Mouse (Mus musculus) heart, adult 9 months (tissue): Measurements from ENCODE around the gene Gm10577.

Experiments used
- DNase-seq, 2 experiments: peaks; one replicate each; pipeline ENCODE4 v3.0.0; 2022; ENCODE audit warnings: low spot score in 2 of 2

The Gm10577 gene

DNA sequence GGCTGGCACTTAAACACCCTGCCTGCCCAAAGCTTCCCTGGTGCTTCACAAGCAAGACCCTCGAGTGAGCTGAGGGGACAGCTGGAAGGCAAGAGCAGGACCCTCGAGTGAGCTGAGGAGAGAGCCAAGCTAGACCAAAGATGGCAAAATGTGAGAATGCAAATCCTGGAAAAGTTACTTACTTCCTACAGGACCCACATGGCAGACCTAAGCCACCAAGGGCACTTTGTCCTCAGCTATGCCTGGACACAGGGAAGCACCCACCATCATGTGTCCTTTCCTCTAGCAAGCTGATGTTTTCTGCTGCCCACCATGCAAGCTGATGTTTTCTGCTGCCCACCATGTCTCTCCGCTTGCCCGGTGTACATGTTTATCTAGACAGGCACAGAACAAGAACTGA, at the start of gene Gm10577:
Gene Gm10577, minus strand, starts transcription at position 101 of the 400 bp plus-strand sequence.
- no peak for DNase-seq

DNA sequence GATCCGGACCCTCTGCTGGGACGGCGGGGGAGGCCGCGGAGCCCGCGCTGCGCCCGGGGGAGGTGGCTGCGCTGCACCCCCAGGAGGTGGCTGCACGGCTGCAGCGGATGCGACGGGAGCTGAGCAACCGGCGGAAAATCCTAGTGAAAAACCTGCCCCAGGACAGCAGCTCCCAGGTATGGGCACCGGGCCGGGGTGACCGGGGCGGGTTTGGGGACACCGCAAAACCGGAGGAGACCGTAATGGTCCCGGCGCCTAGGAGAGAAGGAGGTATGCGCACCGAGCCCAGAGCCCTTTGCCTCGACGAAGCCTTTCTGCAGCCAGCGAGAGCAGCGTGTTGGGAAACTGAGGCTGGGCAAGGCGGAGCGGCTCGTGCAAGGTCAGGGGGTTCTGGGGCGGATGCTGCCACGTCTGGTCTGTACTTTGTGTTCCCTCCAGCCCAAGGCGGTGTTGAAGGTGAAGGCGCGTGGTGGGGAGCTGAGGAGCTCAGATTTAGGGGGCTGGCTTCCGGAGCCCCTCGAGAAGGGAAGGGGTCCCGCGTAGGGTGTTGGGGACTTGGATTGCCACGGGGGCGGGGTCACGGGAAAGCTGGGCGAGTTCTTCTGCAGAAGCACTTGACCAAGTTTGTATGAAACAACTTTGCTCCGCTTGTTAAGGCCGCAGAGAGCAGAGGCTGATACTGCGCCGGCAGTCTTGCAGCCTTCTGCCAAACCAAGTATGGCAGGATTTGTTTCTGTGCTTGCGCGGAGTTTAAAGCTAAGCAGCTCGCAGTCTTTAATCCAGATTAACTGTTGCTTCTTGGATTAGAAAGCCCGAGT, 48.9 kb upstream of the Gm10577 start:
- DNase-seq: peak; percentile 5 to 13

DNA sequence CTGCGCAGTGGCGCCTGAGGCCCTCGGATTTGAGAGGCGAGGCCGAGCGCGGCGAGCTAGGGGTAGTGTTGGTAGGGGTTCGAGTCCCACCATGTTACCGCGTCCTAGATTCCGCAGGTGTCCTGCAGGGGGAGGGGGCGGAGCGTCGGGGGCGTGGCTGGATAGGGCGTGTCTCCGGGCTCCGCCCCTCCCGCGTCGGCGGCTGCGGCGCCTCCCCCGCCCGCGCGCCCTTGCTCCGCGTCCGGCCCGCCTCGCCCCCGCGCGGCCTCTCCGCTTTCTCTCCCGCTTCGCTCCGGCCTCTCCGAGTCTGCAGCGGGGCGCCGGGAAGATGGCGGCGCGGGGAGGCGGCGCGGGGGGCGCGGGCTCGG, 48.3 kb upstream of the Gm10577 start, which contains the start of gene Raver2:
Gene Raver2, plus strand, starts transcription at position 198 of the 368 bp plus-strand sequence.
- DNase-seq: peak in 1 of 2 experiments; percentile 11

DNA sequence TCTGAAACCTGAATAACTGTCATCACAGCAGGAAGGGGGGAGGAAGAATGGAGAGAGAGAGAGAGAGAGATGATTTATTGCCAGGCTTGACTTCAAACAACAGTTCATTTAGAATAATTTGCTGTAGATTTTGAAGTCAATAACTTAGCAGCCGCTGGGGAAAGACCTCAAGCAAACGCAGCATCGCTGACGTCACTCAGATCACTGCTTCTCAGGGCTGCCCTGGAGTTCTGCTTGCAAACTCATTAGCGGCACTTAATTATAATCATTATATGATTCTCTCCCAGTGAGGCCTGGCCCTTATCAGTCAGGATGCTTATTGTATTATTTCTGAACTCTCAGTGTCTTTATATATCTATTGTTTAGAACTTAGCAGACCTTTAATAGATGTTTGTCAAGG, 45.9 kb upstream of the Gm10577 start:
- no peak for DNase-seq

DNA sequence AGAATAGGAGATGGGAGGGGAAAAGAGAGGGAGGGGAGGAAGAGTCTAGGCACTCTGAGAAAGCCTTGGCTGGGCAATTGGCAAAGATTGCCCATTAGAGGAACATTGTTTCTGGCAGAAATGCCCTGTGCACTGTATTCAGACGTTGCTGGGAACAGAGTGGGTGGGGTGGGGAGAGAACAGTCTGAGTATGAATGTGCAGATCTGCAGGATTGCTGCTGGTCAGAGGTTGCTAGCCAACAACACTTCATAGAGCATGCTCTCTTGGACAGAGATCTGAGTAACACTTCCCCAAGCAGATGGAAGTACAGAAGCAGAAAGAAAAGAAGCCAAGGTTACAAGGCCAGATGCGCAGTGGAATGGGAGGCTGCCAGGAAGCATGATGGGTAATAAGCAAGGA, 41.6 kb upstream of the Gm10577 start:
- DNase-seq: peak in 1 of 2 experiments; percentile 8

DNA sequence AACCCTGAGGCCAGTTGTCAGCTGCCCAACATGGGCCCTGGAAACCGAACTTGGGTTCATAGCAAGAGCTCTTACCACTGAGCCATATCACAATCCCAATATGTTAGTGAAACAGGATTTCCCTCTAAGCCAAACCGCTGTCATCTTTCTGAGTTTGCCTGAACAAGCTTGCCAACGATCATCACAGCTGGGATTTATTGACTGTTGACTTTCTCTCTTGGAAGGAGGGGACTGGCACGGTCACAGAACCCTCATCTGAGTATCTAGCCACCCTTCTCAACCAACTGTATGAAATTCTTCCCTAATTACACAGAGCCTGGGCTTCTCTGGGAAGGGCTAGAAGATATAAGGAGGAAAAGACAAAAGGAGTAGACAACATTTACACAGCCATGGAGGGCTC, 26.1 kb upstream of the Gm10577 start:
- peak in 1 of 2 experiments; percentile 4 for DNase-seq

DNA sequence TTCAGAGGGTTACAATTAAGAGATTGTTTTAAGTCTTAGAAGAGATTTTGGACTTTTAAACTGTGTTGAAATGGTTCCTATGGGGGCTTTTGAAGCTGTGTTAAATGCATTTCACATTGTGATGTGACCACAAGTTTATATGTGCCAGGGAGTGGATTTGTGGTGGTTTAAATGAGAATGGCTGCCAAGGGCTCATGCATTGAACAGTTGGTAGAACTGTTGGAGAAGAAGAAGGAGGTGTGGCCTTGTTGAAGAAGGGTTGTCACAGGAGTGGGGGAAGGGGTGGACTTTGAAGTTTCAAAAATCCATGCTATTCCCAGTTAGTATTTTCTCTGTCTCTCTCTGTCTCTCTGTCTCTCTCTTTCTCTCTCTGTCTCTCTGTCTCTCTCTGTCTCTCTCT, 23.7 kb upstream of the Gm10577 start:
- no peak for DNase-seq

DNA sequence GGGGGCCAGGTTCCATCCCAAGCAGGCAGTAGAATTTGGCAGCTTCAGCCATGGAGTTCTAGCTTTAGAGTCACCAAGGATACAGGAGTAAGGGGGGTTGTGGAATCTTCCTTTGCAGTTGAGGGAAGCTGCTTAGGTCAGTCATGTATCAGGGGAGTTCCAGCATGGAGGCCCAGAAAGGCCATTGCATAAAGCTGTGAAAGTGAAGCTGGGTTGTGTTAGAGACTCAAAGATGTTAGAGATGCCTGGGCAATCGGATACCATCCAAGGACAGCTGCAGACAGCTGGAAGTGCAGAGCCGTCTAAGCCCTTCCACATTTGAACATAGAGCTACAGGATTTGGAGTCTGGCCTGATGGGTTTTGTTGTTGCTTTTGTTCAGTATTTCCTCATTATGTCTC, 23.2 kb upstream of the Gm10577 start:
- DNase-seq: peak; percentile 49 to 53

DNA sequence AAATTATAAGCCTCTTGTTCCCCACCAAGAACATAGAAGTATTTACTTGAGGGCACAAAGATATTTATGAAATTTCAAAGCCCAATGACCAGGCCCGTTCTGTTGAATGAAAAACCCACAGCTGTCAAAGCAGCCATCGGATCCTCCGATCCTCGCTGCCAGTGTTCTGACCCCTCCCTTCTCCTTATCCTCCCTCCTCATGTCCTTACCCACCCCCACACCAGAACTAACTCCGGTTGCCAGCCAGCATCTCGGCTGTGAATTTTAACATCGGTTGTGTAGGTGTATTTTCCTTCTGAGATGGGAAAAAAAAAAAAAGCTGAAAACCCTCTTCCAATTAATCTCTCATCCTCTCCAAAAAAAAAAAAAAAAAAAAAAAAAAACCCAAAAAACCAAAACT, 16.7 kb upstream of the Gm10577 start:
- DNase-seq: no peak

DNA sequence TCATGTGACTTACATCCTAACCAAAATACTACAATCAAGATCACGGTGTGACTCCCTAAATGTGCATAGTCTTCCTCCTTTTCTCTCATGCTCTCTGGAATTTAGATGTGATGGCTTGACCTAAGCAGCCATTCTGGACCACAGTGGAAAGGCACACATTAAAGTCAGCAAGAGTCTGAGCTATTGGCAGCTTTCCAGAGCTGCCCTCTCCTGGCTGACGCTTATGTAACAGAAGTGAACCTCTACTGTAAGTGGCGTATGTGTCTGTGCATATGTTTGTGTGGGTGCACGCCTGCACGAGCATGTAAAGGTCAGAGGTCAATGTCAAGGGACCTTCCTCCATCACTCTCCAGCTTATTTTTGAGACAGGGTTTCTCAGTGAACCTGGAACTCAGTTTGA, 14.6 kb upstream of the Gm10577 start:
- DNase-seq: no peak

DNA sequence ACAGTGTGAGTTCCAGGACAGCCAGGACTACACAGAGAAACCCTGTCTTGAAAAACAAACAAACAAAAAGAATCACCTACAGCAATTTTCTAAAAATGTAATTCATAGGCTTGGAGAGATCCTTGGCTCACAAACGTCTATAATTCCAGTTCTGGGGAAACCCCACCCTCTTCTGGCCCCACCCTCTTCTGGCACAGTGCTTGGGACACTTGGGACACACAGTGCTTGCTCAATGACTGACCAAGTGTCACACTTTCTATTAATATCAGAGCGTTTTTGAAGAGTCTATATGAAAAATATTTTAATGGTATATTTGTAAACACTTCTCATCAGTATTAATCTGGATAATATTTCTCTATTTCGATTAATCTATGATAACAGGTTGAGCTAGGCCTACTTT, 12.6 kb upstream of the Gm10577 start:
- no peak for DNase-seq

DNA sequence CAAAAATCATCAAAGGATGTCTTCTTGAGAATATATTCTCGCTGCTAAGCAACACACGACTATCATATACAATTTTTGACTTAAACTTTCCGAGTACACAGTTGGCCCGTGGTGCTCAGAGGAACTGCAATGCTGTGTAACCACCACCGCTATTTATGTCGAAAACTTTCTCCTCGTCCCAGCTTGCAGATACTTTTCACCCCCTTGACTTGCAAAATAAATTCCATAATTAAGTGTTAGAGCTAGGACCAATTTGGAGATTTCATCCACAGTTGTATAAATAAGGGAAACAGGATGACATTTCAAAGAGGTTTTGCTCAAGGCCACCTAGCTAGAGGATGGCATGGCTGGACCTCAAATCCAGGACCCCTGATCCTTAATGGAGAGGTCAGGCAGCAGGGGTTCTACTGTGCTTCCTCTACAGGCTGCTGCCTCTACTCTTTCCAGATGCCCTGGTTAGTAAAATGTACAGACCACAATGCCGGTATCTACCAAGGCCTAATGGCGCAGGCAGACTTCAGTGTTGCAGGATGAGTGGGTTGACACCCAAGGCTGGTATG, 7.4 kb upstream of the Gm10577 start:
- DNase-seq: no peak

DNA sequence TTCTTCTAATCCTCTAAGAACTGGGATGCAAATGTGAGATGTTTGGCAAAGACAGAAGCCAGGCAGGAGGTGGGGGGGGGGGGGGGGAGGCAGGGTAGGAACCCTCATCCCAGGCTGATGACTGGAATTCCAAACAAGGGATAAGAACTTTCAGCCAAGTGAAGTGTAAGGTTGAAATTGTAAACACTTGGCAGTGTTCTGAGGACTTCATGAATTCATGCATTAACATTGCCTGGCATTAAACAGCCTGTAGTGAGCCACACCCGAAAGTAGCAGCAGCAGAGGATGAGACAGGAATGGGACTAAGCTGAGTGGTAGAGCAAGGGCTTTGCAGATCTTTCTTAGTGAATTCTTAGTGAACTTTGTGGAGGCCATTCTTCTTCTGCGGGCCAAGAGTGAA, 6.5 kb upstream of the Gm10577 start:
- no peak for DNase-seq

DNA sequence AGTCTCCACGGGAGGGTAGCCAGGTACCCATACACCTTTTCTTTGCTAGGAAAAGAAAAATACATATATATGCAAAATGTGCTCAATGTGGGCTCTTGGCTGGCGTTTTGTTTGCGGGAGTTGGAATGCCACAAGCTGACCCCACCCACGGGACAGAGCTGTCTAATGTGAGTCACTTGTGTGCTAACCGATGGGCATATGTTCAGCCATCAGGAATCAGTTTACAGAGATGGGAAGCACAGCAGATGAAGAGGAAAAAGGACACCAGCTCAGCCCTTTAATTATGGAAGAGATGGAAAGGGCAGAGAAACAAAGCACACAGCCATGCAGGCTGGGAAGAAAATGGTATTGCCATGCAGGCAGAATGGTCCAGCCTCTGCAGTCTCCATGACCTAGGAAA, 6.1 kb upstream of the Gm10577 start:
- no peak for DNase-seq

DNA sequence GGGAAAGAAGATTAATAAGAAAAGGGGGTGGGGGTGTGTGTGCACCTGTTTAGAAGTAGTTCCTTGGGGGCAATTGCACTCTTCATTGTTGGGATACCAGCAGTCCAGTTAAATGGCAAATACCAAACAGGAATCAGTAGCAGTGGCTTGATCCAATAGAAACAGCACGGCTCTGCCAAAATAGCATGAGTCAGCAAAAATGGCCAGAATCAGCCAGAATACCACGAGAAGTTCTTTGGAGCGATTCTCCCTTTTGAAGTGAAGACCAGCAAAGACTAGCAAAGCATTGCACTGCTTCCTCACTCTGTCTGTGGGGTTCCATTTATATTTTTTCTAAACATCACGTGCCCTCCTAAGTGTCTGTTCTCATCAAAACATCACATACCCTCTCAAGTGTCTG, 2.7 kb downstream of the Gm10577 start:
- no peak for DNase-seq

DNA sequence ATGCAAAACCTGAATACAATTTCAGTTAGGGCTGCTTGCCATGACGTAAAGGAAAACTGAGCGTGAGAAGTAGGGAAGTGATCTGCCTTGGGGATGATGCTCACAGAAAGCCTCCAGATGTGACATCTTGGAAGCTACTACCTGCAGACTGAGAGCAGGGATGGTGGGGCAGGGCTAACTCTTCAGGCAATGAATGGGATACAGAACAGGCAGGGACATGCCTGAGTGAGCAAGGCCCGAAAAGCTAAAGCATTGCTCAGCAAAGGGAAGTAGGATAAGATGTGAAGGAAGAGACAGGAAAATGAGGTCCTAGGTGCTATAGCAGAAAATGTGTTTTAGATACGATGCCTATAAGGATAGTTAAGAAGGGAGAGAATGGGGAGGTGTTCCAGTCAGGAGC, 11.4 kb downstream of the Gm10577 start:
- no peak for DNase-seq

DNA sequence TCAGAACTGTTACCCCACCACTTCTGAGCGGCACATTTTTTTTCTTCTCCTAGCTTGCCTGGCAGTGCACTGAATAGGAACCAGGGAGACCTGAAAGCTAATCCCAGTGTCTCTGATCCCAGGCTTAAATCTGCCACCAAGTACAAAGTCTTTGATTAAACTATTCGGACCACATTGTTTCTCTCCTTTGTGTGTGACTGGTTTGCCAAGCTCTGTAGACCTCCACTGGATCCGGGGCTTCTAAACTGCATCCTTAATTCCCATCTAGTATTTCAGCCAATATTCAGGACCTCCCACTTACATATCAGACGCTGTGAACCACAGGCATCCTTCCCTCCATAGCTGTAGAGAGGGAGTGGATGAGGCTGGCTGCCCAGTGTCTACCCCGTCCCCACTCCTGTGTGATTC, 12.1 kb downstream of the Gm10577 start:
- no peak for DNase-seq

DNA sequence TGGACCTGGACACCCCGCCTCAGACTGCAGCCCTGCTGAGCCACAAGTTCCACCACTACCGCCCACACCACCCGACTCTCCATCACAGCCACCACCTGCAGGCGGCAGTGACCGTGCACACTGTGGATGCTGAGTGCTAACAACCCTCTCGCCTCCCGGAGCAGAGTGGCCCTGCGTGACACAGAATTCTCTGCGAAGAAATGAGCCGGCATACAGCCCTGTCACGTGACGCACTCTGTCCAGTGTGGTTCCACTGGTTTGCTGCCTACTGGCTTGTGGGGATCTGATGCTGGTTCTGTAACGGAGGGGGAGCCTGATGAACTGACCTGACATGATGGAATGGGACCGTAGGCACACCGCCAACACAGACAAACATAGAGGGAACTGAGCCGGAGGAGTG, 17.5 kb downstream of the Gm10577 start:
- DNase-seq: no peak

DNA sequence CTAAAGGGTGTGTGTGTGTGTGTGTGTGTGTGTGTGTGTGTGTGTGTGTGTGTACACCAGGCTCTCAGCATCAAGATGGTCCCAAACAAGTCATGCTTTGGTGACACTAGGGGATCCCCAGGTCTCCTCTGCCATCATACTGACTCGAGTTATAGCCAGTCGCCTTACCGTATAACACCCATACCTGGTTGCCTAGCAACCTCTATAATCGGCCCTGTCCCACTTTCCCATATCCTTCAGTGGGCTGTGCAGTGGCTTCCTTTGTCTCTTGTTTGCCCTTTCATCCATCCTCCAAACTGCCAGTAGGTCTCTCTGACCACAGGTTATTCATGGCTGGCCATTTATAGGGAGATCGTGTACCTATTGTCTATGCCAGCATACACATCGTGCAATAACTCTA, 19.4 kb downstream of the Gm10577 start:
- no peak for DNase-seq

DNA sequence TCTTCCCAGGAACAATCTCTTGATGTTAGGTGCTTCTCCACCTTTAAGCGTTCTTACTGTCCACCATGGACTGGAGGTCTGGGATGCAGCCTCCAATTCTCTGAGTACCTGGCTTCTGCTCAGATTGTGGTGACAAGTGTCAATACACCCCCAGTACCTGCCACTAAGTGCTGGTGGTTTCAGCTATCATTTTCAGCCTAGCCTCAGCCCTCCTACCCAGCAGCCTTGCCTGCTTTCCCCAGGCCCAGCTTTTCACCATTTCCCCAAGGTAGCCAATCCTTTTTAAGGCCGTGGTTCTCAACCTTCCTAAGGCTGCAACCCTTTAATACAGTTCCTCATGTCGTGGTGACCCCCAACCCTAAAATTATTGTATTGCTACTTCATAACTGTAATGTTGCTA, 19.9 kb downstream of the Gm10577 start:
- no peak for DNase-seq

DNA sequence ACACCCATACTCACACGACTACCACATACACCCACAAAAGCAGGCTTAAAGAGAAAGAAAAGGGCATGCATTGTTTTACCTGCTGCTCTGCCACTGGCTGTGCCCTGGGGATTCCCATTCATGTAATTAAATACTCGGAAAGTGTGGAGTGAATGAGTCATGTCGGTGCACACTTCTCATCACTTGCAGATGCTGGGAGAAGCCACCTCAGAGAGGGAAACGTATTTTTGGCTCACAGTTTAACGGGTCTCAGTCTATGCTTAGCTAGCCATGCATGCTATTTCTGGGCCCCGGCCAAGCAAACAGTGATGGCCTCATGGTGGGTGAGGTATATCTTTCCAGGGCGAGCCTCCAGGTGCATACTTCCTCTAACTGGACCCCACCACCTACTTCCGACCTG, 21.6 kb downstream of the Gm10577 start:
- no peak for DNase-seq

DNA sequence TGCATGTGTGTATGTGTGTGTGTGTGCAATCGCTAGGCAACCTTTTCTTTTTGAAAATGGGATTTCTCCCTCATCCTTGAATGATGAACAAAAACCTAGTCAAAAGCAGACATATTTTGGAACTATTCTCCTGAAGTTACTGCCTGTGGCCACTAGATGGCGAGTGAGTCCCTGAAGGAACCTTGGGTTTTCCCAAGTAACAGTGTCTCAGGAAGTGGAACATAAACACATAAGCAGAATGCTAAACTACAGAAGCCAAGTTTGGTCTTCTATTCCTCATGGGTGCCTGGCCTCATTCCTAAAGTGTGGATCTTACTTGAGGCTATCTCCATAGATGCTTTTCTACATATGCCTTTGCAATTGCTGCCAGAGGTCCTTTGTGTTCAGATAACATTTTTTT, 22.4 kb downstream of the Gm10577 start:
- peak in 1 of 2 experiments; percentile 30 for DNase-seq

DNA sequence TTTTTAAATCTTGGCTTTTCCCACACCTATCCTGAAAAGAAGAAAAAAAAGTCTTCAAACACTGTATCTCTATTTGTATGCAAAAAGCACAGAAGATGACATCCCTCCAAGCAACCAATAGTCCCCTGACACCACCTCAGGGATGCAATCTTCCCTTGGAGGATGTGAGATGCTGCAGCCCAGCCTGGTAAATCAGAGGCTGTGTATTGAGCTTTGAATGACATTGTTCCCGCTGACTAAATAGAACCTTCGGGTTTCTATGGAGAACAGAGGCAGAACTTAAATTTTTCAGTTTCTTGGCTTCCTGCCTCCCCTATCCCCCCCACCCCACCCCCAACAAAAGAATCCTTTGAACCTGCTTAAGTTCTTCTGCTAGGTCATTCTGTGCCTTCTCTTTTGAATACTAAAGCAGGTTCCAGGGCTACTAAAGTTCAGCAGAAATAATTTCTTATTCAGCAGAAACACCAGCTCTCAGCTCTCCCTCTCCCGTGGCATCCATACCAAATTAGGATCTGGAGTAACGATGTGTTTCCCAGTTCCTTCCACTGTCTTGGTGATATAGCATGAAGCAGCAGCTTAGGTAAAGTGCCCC, 24.3 kb downstream of the Gm10577 start:
- no peak for DNase-seq
